In genomic region chr12:80789849-80790694, GRCm38 (mm10) we compare ENCODE assay signal across 8 mouse cellular contexts. TPM values are rescaled to one million over a fixed set of nuclear protein-coding genes. Genes with fewer than 3 reads are reported as not detected.
DNase-seq lines count a peak whose midpoint lies in the region; ATAC-seq lines count a peak whose summit lies in the region.

Gene Susd6 (plus strand): TSS chr12:80790510.

- peak; percentile 98 for ATAC-seq in hindbrain, embryonic 11.5 days (ENCODE audit: low FRiP score)

- H3K36me3 ChIP-seq in hindbrain, embryonic 11.5 days (ENCODE audit: control insufficient read depth, insufficient read depth, low read length) = no peaks in the 10 kb centered on the region

- H3K4me2 ChIP-seq in hindbrain, embryonic 11.5 days (replicated peaks; ENCODE audit: low read depth, low read length) = peak within 1 kb of the TSS; percentile 70

- peak within 1 kb of the TSS; percentile 89 for H3K9ac ChIP-seq in hindbrain, embryonic 11.5 days (ENCODE audit: low read depth, low read length)

- H3K4me1 ChIP-seq in hindbrain, embryonic 11.5 days (replicated peaks; ENCODE audit: control insufficient read depth, insufficient read depth, low read length) = no peaks in the 10 kb centered on the region

- H3K9me3 ChIP-seq in hindbrain, embryonic 11.5 days (ENCODE audit: control insufficient read depth, low read length) = no peaks in the 10 kb centered on the region

- peak within 1 kb of the TSS; percentile 96 for H3K27ac ChIP-seq in hindbrain, embryonic 11.5 days (ENCODE audit: low read depth, low read length)

- DNase-seq in MN1 (ENCODE audit: low spot score) = peak; percentile 99
- peak; percentile 99 for DNase-seq in cerebellum, adult 9-10 months
- DNase-seq in frontal cortex, adult 2 months (ENCODE audit: extremely low spot score in 1 of 2, low spot score in 1 of 2) = peak; percentile 96 to 99
- peak; percentile 100 for DNase-seq in hindbrain, embryonic 11.5 days (ENCODE audit: low spot score)
- peak; percentile 98 to 99 for DNase-seq in layer of hippocampus, postnatal 10 days (ENCODE audit: low spot score in 2 of 2)
- DNase-seq in lung, postnatal 10 days = peak; percentile 99
- peak; percentile 99 for DNase-seq in ovary, postnatal 36 days (ENCODE audit: low spot score)
- peak; percentile 99 for DNase-seq in thymus, postnatal 25 days

- peak within 1 kb of the TSS; percentile 98 for H3K4me3 ChIP-seq in hindbrain, embryonic 11.5 days (ENCODE audit: low read depth, low read length)

- no peaks in the 10 kb centered on the region for H3K27me3 ChIP-seq in hindbrain, embryonic 11.5 days (ENCODE audit: control insufficient read depth, insufficient read depth, low read length)

- WGBS in hindbrain, embryonic 11.5 days = 4% methylated on average over 44 of the region's 56 CpGs

RNA-seq across cellular contexts. Expression of gene Susd6, which starts in this region (rescaled TPM):
- polyA plus RNA-seq in frontal cortex, adult 2 months (2012; rRNA removed) = 20.7 and 22.9 TPM in 2 replicates
- polyA plus RNA-seq in hindbrain, embryonic 11.5 days (2014; fragmentation: Nextera tagmentation; extraction: Ambion mirVana) = 17.7 and 18.2 TPM in 2 replicates
- 10 to 100 TPM; 36.3 to 36.5 TPM for total RNA-seq in layer of hippocampus, postnatal 10 days (2021)

Comparison
In these comparisons a context has a peak if more than half of its experiments do, and no peak if none do; other contexts are left out.
1. Peak in every context shown above with its lines: DNase-seq, ATAC-seq, H3K4me3 ChIP-seq and H3K27ac ChIP-seq.